Mouse (Mus musculus): Measurements from ENCODE around the gene Lhfpl2.

Lhfpl2 gene

DNA sequence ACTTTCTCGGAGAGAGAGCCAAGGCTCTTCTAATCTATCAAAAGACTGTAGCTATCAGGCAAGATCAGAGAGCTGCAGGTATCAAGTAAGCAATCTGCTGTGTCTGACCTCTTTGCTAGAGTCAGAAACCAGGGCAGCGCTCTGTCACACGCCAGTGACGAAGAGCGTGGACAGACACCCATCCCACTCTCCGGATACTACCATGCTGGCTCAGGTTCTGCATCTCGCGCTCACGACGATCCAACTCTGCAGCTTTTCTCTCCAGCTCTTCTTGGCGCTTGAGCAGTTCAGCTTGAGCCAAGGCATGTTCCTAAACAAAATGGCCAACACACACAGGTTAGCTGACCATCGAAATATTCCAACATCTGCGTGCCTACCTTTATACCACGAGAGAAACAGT, 174.3 kb downstream of the Lhfpl2 start:
- DNase-seq = peak; percentile 17

DNA sequence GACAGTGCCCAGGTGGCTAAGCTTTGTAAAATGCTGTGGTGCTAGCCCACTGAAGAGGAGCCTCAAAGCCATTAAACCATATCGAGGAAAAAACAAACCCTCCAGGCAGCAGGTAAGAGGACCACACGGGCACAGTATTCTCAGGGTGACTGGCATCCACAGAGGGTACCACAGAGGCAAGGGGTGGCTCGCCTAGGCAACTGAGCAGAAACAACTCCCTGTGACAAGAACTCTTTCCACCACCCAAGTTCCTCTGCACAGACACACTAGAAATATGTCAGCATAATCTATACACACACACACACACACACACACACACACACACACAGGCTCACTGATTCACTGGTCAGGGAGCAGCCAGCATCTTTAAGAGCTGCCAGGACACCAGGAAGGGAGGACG, 181.9 kb downstream of the Lhfpl2 start:
- DNase-seq = no peak

DNA sequence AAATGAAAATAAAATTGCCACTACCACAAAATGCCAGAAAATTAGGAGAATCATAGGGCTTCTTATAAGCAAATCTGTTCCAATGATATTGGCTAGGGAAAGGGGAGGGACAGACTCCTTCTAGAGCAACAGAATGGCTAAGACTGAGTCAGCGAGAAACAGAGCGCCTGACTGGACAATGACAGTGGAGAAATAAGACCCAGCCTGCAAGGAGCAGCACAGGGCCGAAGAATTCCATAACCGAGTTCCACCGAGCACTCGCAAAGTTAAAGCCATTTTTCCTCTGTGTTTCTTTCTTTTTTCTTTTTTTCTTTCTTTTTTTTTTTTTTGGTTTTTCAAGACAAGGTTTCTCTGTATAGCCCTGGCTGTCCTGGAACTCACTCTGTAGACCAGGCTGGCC, 182.5 kb downstream of the Lhfpl2 start:
- DNase-seq = no peak

DNA sequence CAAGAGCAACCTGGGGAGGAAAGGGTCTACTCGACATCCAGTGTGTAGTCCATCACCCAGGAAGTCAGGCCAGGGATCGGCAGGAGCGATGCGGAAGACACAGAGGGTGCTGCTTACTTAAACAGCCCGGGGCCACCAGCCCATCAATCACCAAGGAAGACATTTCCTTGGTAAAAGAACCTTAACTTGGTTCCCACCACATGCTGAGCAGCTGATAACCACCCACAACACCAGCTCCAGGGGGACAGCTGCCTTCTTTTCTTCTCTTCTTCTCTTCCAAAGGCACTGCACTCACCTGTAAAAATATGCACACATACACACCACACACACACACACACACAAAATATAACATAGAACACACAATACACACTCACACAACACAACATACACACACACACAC, 183.3 kb downstream of the Lhfpl2 start:
- no peak for DNase-seq

DNA sequence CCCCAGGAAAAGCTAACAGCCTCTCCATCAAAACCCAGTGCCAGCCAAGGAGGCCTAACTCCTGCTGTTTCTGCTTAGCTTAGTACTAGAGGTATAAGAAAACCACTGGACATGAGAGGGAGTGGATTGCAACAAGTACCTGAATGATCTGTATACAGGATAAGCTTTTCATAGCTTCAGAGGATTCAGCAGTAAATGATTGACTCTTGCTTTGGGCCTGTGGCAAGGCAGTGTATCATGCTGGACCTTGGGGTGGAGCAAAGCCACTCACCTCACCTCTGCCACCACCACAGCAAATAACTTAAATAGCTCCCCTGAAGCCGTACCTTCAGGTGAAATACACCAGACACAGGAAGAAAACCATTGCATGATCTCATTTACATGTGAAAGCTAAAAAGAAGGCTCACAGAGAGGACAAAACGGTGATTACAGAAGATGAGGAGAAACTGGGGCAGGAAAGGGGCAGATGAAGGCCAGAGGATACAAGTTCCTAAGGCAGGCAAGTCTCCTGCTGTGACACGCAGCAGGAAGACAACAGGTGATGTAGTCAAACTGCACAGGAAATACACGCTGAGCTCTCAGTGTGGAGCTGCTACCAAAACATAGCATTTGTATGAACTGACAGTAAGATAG, 184.4 kb downstream of the Lhfpl2 start:
- no peak for DNase-seq

DNA sequence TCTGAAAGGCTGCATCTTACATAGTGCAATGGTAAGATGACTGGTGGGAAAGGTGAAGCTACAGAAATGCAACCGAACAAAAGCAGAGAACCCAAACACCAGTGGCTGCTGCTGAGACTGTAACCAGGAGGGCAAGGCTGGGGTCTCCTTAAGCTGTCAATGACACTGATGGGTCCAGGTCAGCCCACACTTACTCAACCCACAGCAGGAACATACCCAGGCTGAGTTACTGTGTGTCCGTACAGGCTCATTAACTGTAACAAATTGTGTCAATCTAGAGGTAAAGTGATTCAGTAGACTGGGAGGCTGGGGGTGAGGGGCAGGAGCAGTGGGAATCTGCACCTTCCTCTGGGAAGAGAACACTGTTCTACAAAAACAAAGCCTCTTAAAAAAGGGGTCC, 185.3 kb downstream of the Lhfpl2 start:
- DNase-seq = no peak

Measured in cerebellum, adult 9-11 months (tissue).